Mouse (Mus musculus) thymus, adult 2 months (tissue): ENCODE measurements around the gene Dlg4.

Source experiments
- CTCF ChIP-seq: fragments of 200-500 bp; IDR thresholded peaks from 2 replicates; pipeline ENCODE4 v1.5.1; 2012; ENCODE audit warnings: mild to moderate bottlenecking, control low read depth, low read length, moderate library complexity, borderline replicate concordance; ENCODE audit not compliant: control insufficient read depth, poor library complexity, insufficient read depth; ENCODE audit errors: extremely low read depth
- POLR2A ChIP-seq: fragments of 200-500 bp; IDR thresholded peaks from 2 replicates; pipeline ENCODE4 v1.6.1; 2012; ENCODE audit warnings: mild to moderate bottlenecking, low read length, control low read depth, moderate library complexity; ENCODE audit not compliant: control insufficient read depth, poor library complexity, insufficient read depth; ENCODE audit errors: extremely low read depth

GRCm38 (mm10) chr11:70068245-70068644 lies 51.5 kb downstream of the Dlg4 start:
- no peak for TF ChIP-seq POLR2A
- TF ChIP-seq CTCF, result no peak
